Mouse (Mus musculus) hindbrain, embryonic 12.5 days (tissue): Measurements from ENCODE around the gene Dok1. TPM values are rescaled to one million over a fixed set of nuclear protein-coding genes. Genes with fewer than 3 reads are reported as not detected.

ENCODE experiments used
- ATAC-seq: fragments of 200-750 bp; cut with Nextera tagmentation; 2 replicates; pipeline ENCODE4 v1.8.0; 2017; ENCODE audit warnings: moderate TSS enrichment; ENCODE audit not compliant: low FRiP score
- H3K27ac ChIP-seq: fragments of 300-500 bp; sonication (generic); 2 replicates; pipeline ENCODE4 v1.5.1; 2016; ENCODE audit warnings: mild to moderate bottlenecking
- H3K27me3 ChIP-seq: fragments of 300-500 bp; sonication (generic); 2 replicates; pipeline ENCODE4 v1.6.1; 2016; ENCODE audit warnings: mild to moderate bottlenecking
- H3K36me3 ChIP-seq: fragments of 300-500 bp; sonication (generic); 2 replicates; pipeline ENCODE4 v1.6.1; 2016; ENCODE audit warnings: mild to moderate bottlenecking
- H3K4me1 ChIP-seq: fragments of 300-500 bp; sonication (generic); 2 replicates; pipeline ENCODE4 v1.6.1; 2016
- H3K4me2 ChIP-seq: fragments of 300-500 bp; sonication (generic); replicated peaks from 2 replicates; pipeline ENCODE4 v1.6.1; 2016; ENCODE audit warnings: mild to moderate bottlenecking
- H3K4me3 ChIP-seq: fragments of 300-500 bp; sonication (generic); 2 replicates; pipeline ENCODE4 v1.5.1; 2016; ENCODE audit warnings: mild to moderate bottlenecking
- H3K9ac ChIP-seq: fragments of 300-500 bp; sonication (generic); 2 replicates; pipeline ENCODE4 v1.6.1; 2016; ENCODE audit warnings: mild to moderate bottlenecking, moderate library complexity
- H3K9me3 ChIP-seq: fragments of 300-500 bp; sonication (generic); replicated peaks from 2 replicates; pipeline ENCODE4 v1.6.1; 2016; ENCODE audit warnings: mild to moderate bottlenecking
- WGBS: fragments of 180-500 bp; shearing (Covaris S2); methylation state at CpG from one replicate; pipeline ENCODE4 v1.1.7; 2016; 5-methylcytosine and 5-hydroxymethylcytosine counted together
- polyA plus RNA-seq: library from polyadenylated mRNA; unstranded; fragments of >200 nt; fragmentation: Nextera tagmentation; extraction: Ambion mirVana; gene quantifications from 2 replicates; pipeline ENCODE4 v1.2.1, GENCODE M21; 2016

Dok1 gene
- polyA plus RNA-seq, 1 experiment from 2014 or later: 10.3 TPM

GRCm38 (mm10) chr6:83023786-83024185 is 9.5 kb downstream of the Dok1 start:
- Histone ChIP-seq H3K9me3 (no peaks in the 10 kb centered on the region), H3K27me3 (peaks cover 11% of the 10 kb centered on the region), H3K4me1 (no peaks in the 10 kb centered on the region), H3K27ac (no peak overlapping the region), H3K36me3 (no peaks in the 10 kb centered on the region), H3K4me3 (no peak overlapping the region), H3K4me2 (no peak overlapping the region), H3K9ac (no peak overlapping the region)
- no peak for ATAC-seq
- 92% methylated on average over 2 of the region's 2 CpGs for WGBS

- 88% methylated on average over 9 of the region's 9 CpGs for WGBS
Observed at GRCm38 (mm10) chr6:83023008-83023407, 10.3 kb downstream of the Dok1 start.

GRCm38 (mm10) chr6:83020836-83021593 is 12.3 kb downstream of the Dok1 start:
- Histone ChIP-seq H3K27ac (no peak overlapping the region), H3K9me3 (no peaks in the 10 kb centered on the region), H3K4me2 (no peak overlapping the region), H3K4me3 (no peak overlapping the region), H3K36me3 (no peaks in the 10 kb centered on the region), H3K9ac (no peak overlapping the region), H3K4me1 (no peaks in the 10 kb centered on the region), H3K27me3 (no peaks in the 10 kb centered on the region)
- WGBS: 81% methylated on average over 4 of the region's 4 CpGs
- ATAC-seq: no peak

More at GRCm38 (mm10) chr6:83023008-83023407, 10.3 kb downstream of the Dok1 start:
- Histone ChIP-seq H3K4me3 (no peak overlapping the region), H3K27me3 (peaks cover 5% of the 10 kb centered on the region), H3K4me2 (no peak overlapping the region), H3K27ac (no peak overlapping the region), H3K9ac (no peak overlapping the region), H3K36me3 (no peaks in the 10 kb centered on the region), H3K4me1 (no peaks in the 10 kb centered on the region), H3K9me3 (no peaks in the 10 kb centered on the region)
- ATAC-seq: no peak

DNA sequence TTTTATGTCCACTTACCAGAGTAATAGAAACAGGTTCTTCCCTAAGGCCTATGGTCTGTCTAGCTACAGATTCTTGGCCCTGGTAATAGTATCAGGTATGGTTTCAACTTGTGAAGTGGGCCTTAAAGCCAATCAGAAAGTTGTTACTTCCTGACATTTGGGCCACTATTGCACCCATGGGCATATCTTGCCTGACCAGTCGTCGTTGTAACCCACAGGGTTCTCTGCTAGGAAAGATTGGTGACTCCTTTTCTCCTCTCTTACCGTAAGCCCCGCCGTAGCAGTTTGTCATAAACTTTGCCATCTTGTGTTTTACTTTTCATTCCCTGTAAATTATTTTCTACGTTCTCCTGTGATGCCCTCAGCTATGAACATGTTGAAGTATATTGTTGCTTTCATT is 13.2 kb downstream of the Dok1 start:
- no peaks in the 10 kb centered on the region for H3K4me1 ChIP-seq

DNA sequence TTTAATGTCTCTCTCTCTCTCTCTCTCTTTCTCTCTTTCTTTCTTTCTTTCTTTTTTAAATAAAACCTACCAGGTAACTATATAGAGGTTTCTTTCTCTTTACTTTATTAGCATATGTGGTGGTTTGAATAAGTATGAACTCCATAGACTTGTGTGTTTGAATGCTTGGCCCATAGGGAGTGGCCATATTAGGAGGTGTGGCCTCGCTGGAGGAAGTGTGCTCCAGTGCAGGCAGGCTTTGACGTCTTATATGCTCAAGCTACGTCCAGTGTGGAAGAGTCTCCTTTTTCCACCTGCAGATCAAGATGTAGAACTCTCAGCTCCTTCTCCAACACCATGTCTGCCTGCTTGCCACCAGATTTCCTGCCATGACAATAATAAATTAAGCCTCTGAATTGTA is 14.2 kb downstream of the Dok1 start:
- no peak overlapping the region for H3K9ac ChIP-seq
- H3K27me3 ChIP-seq: no peaks in the 10 kb centered on the region
- H3K4me3 ChIP-seq: no peak overlapping the region
- H3K27ac ChIP-seq: no peak overlapping the region
- WGBS: 61% methylated on average over 3 of the region's 3 CpGs
- no peaks in the 10 kb centered on the region for H3K4me1 ChIP-seq
- H3K9me3 ChIP-seq: no peaks in the 10 kb centered on the region
- ATAC-seq: no peak
- no peak overlapping the region for H3K4me2 ChIP-seq
- H3K36me3 ChIP-seq: no peaks in the 10 kb centered on the region

More for the DNA sequence above, 13.2 kb downstream of the Dok1 start:
- Histone ChIP-seq H3K9ac (no peak overlapping the region), H3K9me3 (no peaks in the 10 kb centered on the region), H3K27me3 (no peaks in the 10 kb centered on the region), H3K4me3 (no peak overlapping the region), H3K27ac (no peak overlapping the region), H3K4me2 (no peak overlapping the region), H3K36me3 (no peaks in the 10 kb centered on the region)
- no peak for ATAC-seq
- WGBS: 90% methylated on average over 6 of the region's 6 CpGs

GRCm38 (mm10) chr6:83017190-83017589 is 16.1 kb downstream of the Dok1 start:
- ATAC-seq: no peak

GRCm38 (mm10) chr6:83015749-83016148 is 17.5 kb downstream of the Dok1 start:
- Histone ChIP-seq H3K9ac (no peak overlapping the region), H3K4me3 (no peak overlapping the region), H3K4me2 (no peak overlapping the region), H3K27me3 (0 out of 2 replicates have a peak, but pooled peaks cover 2% of the 10 kb centered on the region), H3K4me1 (no peaks in the 10 kb centered on the region), H3K36me3 (no peaks in the 10 kb centered on the region), H3K9me3 (no peaks in the 10 kb centered on the region), H3K27ac (no peak overlapping the region)
- no peak for ATAC-seq
- 90% methylated on average over 2 of the region's 2 CpGs for WGBS

More at GRCm38 (mm10) chr6:83017190-83017589, 16.1 kb downstream of the Dok1 start:
- H3K36me3 ChIP-seq: no peaks in the 10 kb centered on the region
- H3K27me3 ChIP-seq: 0 out of 2 replicates have a peak, but pooled peaks cover 2% of the 10 kb centered on the region
- no peak overlapping the region for H3K27ac ChIP-seq
- WGBS: 74% methylated on average over 3 of the region's 3 CpGs
- H3K4me1 ChIP-seq: no peaks in the 10 kb centered on the region
- no peak overlapping the region for H3K4me3 ChIP-seq
- H3K4me2 ChIP-seq: no peak overlapping the region
- no peaks in the 10 kb centered on the region for H3K9me3 ChIP-seq
- no peak overlapping the region for H3K9ac ChIP-seq

DNA sequence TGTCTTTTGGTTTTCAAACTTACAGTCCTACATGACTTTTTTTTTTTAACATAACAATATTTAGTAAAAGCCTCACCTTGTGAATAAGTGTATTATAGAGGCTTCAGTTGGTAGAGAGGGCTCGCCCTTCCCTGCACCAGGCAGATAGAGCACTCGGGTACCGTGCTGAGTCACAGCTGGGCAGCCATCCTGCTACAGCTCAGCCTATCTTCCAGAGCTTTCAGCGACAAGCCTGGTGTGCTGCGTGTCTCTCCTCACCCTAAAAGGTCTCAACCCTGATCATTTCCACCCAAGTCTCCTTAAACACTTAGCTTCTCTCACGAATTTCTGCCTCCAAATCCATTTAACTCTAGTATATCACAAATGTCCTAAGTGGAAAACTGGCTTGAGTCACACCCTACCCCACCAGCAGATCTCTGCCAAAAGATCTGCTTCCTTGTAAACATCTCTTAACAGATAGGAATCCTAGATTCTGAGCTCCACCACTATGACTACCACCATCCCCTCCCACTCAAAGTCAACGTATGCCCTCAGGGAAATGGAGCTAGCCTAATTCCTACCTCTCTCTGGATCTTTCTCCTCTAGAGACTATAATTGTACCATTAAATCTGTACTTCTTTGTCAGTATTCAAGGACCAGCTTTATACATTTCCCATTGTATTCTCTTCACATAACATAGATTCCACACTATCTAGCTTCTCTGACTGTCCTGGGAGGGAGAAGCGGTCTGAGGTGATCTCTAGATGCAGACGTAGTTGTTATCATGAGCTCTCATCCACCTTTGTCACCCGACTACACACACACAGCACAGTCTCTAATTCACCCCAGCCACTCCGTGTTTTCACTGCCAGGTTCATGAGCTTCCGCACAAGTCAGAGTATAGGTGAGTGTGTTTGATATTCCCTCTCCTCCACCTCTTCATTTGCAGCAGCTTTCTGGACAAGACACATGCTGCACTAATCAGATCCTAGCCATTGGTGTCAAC is 18.5 kb downstream of the Dok1 start:
- Histone ChIP-seq H3K27ac (no peak overlapping the region), H3K4me3 (no peak overlapping the region), H3K9ac (no peak overlapping the region), H3K9me3 (no peaks in the 10 kb centered on the region), H3K4me1 (no peaks in the 10 kb centered on the region), H3K4me2 (no peak overlapping the region), H3K36me3 (no peaks in the 10 kb centered on the region), H3K27me3 (0 out of 2 replicates have a peak, but pooled peaks cover 2% of the 10 kb centered on the region)
- ATAC-seq: no peak
- 78% methylated on average over 12 of the region's 12 CpGs for WGBS

DNA sequence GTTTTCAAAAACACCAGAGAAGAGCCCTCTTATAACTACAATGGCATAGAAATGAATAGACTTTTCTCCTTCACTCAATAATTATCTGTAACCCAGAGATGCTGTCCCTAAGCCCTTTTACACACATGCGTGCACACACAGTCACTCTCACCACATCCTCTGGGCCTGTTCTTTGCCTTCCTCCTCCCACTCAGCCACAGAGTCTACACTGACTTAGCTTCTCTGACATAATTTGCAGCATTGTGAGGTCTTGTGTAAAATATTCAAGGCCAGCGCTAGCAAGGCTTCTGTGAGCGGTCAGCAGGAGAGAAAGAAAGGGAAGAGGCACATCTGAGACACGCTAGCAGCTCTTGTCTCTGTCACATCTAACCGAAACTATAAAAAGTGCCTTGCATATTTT is 19.8 kb downstream of the Dok1 start:
- no peaks in the 10 kb centered on the region for H3K4me1 ChIP-seq
- H3K36me3 ChIP-seq: no peaks in the 10 kb centered on the region
- H3K27me3 ChIP-seq: 0 out of 2 replicates have a peak, but pooled peaks cover 2% of the 10 kb centered on the region
- no peak overlapping the region for H3K9ac ChIP-seq
- no peak for ATAC-seq
- H3K27ac ChIP-seq: no peak overlapping the region; the same call in 1 of the 2 replicates
- no peak overlapping the region for H3K4me2 ChIP-seq
- no peaks in the 10 kb centered on the region for H3K9me3 ChIP-seq
- WGBS: 81% methylated on average over 5 of the region's 5 CpGs
- H3K4me3 ChIP-seq: no peak overlapping the region

DNA sequence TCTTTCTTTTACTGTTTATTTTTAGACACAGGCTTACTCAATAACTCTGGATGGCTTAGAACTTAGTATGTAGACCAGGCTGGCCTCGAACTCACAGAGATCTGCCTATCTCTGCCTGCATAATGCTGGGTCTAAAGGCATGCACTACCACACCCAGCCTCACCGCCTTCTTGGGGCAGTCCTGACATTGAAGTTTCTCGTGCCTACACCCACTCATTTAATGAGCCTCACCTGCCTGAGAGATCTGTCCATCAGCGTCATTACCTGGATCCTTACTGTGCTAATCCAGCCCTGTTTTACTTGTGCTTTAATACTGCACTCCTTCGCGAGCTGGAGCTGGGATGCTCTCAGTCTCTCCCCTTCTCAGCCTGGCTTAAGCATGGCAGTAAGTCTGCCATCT is 21.5 kb downstream of the Dok1 start:
- no peak overlapping the region for H3K27ac ChIP-seq
- H3K4me1 ChIP-seq: no peaks in the 10 kb centered on the region
- 0 out of 2 replicates have a peak, but pooled peaks cover 2% of the 10 kb centered on the region for H3K27me3 ChIP-seq
- ATAC-seq: no peak
- no peak overlapping the region for H3K4me3 ChIP-seq
- H3K36me3 ChIP-seq: no peaks in the 10 kb centered on the region
- 84% methylated on average over 6 of the region's 6 CpGs for WGBS
- no peaks in the 10 kb centered on the region for H3K9me3 ChIP-seq
- no peak overlapping the region for H3K4me2 ChIP-seq
- H3K9ac ChIP-seq: no peak overlapping the region

DNA sequence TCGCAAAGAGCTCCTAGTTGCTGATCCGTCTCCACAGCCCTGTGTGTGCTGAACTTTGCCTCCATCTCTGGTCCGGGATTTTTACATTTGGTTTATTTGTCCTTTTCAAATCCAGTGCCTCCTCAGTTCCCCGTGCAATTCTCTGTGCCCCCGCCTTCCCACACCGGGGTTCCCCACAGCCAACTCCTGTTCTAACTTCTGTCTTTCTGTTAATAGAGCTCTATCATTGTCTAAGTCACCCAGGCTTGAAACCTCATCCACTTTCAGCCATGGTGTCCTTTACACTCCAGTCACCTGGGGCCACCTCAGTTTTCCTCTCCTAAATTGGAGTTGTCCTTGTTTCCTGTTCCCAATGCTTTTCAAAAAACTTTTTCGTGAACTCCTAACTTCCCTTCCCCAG is 22.0 kb downstream of the Dok1 start:
- H3K4me3 ChIP-seq: no peak overlapping the region
- no peaks in the 10 kb centered on the region for H3K9me3 ChIP-seq
- no peaks in the 10 kb centered on the region for H3K4me1 ChIP-seq
- H3K36me3 ChIP-seq: no peaks in the 10 kb centered on the region
- H3K27me3 ChIP-seq: 0 out of 2 replicates have a peak, but pooled peaks cover 2% of the 10 kb centered on the region
- H3K9ac ChIP-seq: no peak overlapping the region
- H3K27ac ChIP-seq: no peak overlapping the region
- no peak for ATAC-seq
- H3K4me2 ChIP-seq: no peak overlapping the region
- WGBS: 85% methylated on average over 7 of the region's 7 CpGs

GRCm38 (mm10) chr6:83010010-83010409 is 23.3 kb downstream of the Dok1 start:
- Histone ChIP-seq H3K4me2 (no peak overlapping the region), H3K27ac (no peak overlapping the region), H3K4me3 (no peak overlapping the region), H3K4me1 (peaks cover under 1% of the 10 kb centered on the region; the same call in 1 of the 2 replicates), H3K9ac (no peak overlapping the region), H3K36me3 (no peaks in the 10 kb centered on the region), H3K9me3 (no peaks in the 10 kb centered on the region), H3K27me3 (0 out of 2 replicates have a peak, but pooled peaks cover 2% of the 10 kb centered on the region)
- WGBS: 76% methylated on average over 7 of the region's 7 CpGs
- ATAC-seq: no peak
